Mouse (Mus musculus): Measurements from ENCODE around the gene Arf5. TPM values are rescaled to one million over a fixed set of nuclear protein-coding genes. Genes with fewer than 3 reads are reported as not detected.

The Arf5 gene
- polyA plus RNA-seq (2012; rRNA removed): 400 and 444 TPM in 2 replicates

- peak; percentile 76 to 95 for DNase-seq (ENCODE audit: extremely low spot score in 1 of 2, low spot score in 1 of 2)
Observed at GRCm38 (mm10) chr6:28423313-28423712, at the start of gene Arf5. TSS of gene Arf5 (plus strand) at chr6:28423560.

DNA sequence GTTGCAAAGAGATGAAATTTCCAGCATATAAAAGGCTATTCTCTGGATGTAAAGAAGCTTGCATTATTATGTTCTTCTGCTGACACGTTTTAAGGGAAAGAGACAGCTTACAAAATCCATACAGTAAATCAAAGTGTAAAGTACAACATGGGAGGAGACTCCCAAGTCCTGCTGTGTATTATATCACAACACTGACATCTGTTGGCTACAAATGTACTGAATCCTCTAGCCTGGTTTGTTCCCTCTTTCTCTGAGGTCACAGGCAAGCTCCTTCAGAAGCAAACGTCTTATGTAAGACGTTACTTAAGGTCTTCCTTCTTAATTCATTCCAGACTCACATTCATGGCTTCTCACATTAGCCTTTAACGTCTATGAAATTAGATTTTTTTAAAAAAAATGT, 41.4 kb upstream of the Arf5 start:
- peak in 1 of 2 experiments; percentile 40 for DNase-seq (ENCODE audit: extremely low spot score in 1 of 2, low spot score in 1 of 2)

GRCm38 (mm10) chr6:28385169-28385568, 38.2 kb upstream of the Arf5 start:
- DNase-seq (ENCODE audit: extremely low spot score in 1 of 2, low spot score in 1 of 2): no peak

DNA sequence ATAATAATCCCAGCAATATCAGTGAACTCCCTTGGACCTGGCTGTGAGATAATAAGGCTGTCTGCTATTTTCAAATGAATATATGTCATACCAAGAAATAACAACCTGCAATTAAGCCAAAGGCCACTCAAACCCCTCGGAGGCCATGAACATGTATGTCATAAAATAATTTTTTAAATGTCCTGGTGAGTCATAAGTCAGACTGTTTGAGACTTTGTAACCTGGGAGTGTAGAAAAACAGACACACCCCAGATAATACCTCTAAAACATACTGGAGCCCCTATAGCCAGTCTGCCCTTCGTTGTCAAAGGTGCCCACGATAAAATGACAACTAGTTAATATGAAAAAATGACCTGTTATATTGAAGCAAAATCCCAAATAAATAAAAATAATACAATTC, 34.3 kb upstream of the Arf5 start:
- no peak for DNase-seq (ENCODE audit: extremely low spot score in 1 of 2, low spot score in 1 of 2)

- no peak for DNase-seq (ENCODE audit: extremely low spot score in 1 of 2, low spot score in 1 of 2)
Observed at GRCm38 (mm10) chr6:28396051-28396852, 27.1 kb upstream of the Arf5 start.

GRCm38 (mm10) chr6:28396853-28397457, 26.4 kb upstream of the Arf5 start:
- DNase-seq (ENCODE audit: extremely low spot score in 1 of 2, low spot score in 1 of 2): no peak

GRCm38 (mm10) chr6:28397681-28398203, 25.6 kb upstream of the Arf5 start, which contains the start of gene Zfp800:
TSS of gene Zfp800 (minus strand) at chr6:28398005.
- DNase-seq (ENCODE audit: extremely low spot score in 1 of 2, low spot score in 1 of 2): no peak

- no peak for DNase-seq (ENCODE audit: extremely low spot score in 1 of 2, low spot score in 1 of 2)
Observed at GRCm38 (mm10) chr6:28398726-28399125, 24.6 kb upstream of the Arf5 start.

DNA sequence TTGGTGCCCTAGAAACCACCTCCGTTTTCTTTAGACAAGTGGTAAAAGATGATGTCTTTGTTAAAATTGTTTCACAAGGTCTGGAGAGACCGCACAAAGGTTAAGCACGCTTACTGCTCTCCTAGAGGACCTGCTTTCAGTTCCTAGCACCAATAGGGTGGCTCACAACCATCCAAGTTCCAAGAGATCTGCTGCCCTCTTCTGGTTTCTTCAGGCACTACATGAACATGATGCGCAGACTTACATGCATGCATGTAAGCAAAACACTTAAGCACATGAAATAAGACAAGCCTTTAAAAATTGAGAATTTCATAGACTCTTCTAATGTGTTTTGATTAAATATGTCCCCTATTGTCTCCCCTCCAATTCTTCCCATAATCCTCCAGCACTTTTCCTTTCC, 23.6 kb upstream of the Arf5 start:
- no peak for DNase-seq (ENCODE audit: extremely low spot score in 1 of 2, low spot score in 1 of 2)

GRCm38 (mm10) chr6:28410053-28410452, 13.3 kb upstream of the Arf5 start:
- no peak for DNase-seq (ENCODE audit: extremely low spot score in 1 of 2, low spot score in 1 of 2)

DNA sequence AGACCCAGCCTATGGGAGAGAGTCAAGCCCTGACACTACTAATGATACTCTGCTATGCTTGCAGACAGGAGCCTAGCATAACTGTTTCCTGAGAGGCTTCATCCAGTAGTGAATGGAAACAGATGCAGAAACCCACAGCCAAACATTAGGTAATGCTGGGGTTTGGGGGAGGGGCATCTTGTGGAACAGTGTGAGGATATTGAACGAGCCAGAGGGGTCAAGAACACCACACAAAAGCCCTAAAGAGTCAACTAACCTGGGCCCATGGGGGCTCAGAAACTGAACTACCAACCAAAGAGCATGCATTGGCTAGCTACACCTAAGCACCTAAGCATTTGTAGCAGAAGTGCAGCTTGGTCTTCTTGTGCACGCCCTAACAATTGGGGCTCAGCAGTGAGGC, 12.1 kb upstream of the Arf5 start:
- DNase-seq (ENCODE audit: extremely low spot score in 1 of 2, low spot score in 1 of 2): no peak

DNA sequence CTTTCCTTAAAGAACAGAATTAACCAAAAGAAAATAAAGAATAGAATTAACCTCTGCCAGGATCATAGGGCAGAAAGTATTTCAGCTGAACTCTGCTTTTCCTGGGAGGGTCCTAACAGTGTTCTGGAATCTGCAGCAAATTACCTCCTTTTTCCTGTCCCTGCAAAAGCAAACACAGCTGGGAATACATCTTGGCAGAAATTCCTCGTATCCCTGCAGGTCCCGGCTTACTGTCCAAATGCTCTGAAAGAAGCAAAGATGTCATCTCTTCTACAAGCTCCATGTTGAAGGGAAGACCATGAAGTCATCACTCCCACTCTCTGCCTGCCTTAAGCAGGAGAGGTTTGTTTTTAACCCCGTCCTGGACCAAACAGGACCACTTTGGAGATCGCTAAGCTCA, 6.4 kb upstream of the Arf5 start:
- DNase-seq (ENCODE audit: extremely low spot score in 1 of 2, low spot score in 1 of 2): no peak

GRCm38 (mm10) chr6:28418449-28418848, 4.9 kb upstream of the Arf5 start:
- peak in 1 of 2 experiments; percentile 42 for DNase-seq (ENCODE audit: extremely low spot score in 1 of 2, low spot score in 1 of 2)

DNA sequence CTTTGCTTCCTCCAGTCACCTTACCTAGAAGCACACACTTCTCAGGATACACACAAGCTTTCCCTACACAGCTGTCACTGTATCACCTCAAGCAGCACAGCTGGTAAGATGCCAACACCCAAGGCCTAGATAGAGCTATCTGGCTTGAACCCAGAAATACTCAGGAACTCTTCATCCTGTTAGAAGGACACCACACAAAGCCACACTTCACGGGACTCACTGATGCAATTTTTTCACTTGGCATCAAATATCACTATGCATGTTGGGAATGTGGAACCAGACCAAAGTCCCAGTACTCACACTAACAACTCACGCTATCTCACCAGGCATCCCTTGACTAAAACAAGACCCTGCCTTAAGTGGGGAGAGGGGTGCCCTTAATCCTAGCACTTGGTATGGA, 3.7 kb upstream of the Arf5 start:
- no peak for DNase-seq (ENCODE audit: extremely low spot score in 1 of 2, low spot score in 1 of 2)

DNA sequence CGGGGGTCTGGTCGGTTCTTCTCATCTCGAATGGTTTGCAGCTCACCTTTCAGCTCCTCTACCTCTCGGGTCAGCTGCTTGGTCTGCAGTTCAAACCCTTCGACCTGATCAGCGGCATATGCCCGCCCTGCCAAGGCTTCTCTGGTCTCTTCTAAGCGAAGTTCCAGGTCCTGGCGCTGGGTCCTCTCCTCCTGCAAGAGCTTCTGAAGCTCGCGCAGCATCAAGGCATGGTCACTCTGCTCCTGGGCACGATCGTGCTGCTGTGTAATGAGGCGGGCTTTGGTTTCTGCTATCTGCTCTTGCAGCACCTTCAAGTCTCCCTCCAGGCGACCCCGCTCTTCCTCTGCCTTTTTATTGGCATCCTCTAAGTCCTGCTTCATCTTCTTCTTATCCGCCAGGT, 3.0 kb upstream of the Arf5 start:
- DNase-seq (ENCODE audit: extremely low spot score in 1 of 2, low spot score in 1 of 2): no peak

- no peak for DNase-seq (ENCODE audit: extremely low spot score in 1 of 2, low spot score in 1 of 2)
Observed at GRCm38 (mm10) chr6:28420865-28421264, 2.5 kb upstream of the Arf5 start.

- DNase-seq (ENCODE audit: extremely low spot score in 1 of 2, low spot score in 1 of 2): peak; percentile 90 to 97
Observed at GRCm38 (mm10) chr6:28421469-28422000, 1.8 kb upstream of the Arf5 start.

DNA sequence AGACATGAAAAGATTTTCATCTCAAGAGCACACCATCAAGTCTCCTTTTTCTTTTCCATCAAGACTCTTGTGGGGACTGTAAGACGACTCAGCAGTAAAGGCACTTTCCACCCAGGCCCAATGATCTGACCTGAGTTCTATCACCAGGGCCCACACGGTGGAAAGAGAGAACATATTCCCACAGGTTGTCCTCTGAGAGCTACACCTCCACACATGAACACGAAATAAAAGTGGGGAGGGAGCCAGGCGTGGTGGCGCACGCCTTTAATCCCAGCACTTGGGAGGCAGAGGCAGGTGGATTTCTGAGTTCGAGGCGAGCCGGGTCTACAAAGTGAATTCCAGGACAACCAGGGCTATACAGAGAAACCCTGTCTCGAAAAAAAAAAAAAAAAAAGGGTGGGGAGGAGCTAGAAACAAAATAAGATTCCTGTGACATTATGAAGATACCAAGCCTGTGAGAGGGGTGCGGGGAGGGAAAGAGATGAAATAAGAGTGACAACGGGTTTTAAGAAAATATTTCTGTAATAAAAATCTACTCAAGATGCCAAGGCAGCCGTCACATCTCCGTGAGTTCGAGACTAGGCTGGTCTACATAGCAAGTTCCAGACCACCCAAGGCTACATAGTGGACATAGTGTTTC, 589 bp upstream of the Arf5 start:
- peak in 1 of 2 experiments; percentile 33 for DNase-seq (ENCODE audit: extremely low spot score in 1 of 2, low spot score in 1 of 2)

GRCm38 (mm10) chr6:28423767-28424695, 671 bp downstream of the Arf5 start:
- DNase-seq (ENCODE audit: extremely low spot score in 1 of 2, low spot score in 1 of 2): peak; percentile 34 to 52

GRCm38 (mm10) chr6:28425019-28425418, 1.7 kb downstream of the Arf5 start:
- DNase-seq (ENCODE audit: extremely low spot score in 1 of 2, low spot score in 1 of 2): no peak

Measured in frontal cortex, adult 2 months (tissue).